Mouse (Mus musculus): Measurements from ENCODE around the gene Lcp2.

DNA sequence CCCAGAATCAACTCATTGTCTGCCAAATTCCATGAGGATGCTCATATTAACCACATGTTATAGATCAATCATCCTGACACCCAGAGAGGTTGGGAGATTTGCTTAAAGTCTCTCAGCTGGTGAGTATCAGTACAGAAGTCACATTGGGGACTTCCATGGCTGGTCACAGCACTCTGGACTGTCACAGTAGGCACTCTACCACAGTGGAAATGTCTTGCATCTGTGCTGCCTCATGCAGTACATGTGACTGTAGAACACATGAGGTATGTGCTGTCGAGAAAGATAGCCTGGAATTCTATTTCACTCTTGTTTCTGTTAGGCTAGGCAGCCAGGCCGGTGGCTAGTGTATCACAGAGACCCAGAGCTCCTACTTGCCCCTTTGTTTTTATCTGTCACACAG, 11.9 kb upstream of the Lcp2 start:
- TF ChIP-seq CTCF (conservative IDR thresholded peaks at IDR 0.05; ENCODE audit: insufficient read depth, insufficient read length, low read depth, low read length) = no peak
- TF ChIP-seq POLR2A (IDR thresholded peaks at IDR 0.05; ENCODE audit: low read depth, low read length) = no peak
